Mouse (Mus musculus) liver, embryonic 14.5 days (tissue): ENCODE data around the gene Ptprn. TPM values are rescaled to one million over a fixed set of nuclear protein-coding genes. Genes with fewer than 3 reads are reported as not detected.

ENCODE experiments used
- ATAC-seq: fragments of 200-750 bp; cut with Nextera tagmentation; 2 replicates; pipeline ENCODE4 v1.8.0; 2017; ENCODE audit warnings: moderate number of reproducible peaks, mild to moderate bottlenecking, moderate library complexity; ENCODE audit not compliant: insufficient read depth
- DNase-seq, 3 experiments: peaks; one replicate each; pipeline ENCODE4 v3.0.0-alpha.2; 2012 to 2013; ENCODE audit warnings: low read depth in 3 of 3, low spot score in 3 of 3
- H3K27ac ChIP-seq: fragments of 300-500 bp; sonication (generic); 2 replicates; pipeline ENCODE4 v1.5.1; 2014; ENCODE audit warnings: moderate library complexity, mild to moderate bottlenecking, control low read depth, inconsistent platforms
- H3K27me3 ChIP-seq: fragments of 300-500 bp; sonication (generic); 2 replicates; pipeline ENCODE4 v1.6.1; 2014; ENCODE audit warnings: mild to moderate bottlenecking, low read length, moderate library complexity; ENCODE audit not compliant: control insufficient read depth, insufficient read depth
- H3K36me3 ChIP-seq: fragments of 300-500 bp; sonication (generic); replicated peaks from 2 replicates; pipeline ENCODE4 v1.6.1; 2014; ENCODE audit warnings: low read depth; ENCODE audit not compliant: control insufficient read depth, insufficient read depth
- H3K4me1 ChIP-seq, 2 experiments: fragments of 200-500 bp in 1 of 2; fragments of 300-500 bp in 1 of 2; sonication (generic) in 1 of 2; replicated peaks; 2 replicates each; pipeline ENCODE4 v1.6.1; 2012 to 2014; ENCODE audit warnings: antibody characterized with exemption in 1 of 2, inconsistent platforms in 1 of 2, low read length in 1 of 2; ENCODE audit not compliant: control insufficient read depth in 2 of 2, insufficient read depth in 2 of 2
- H3K4me2 ChIP-seq: fragments of 300-500 bp; sonication (generic); 2 replicates; pipeline ENCODE4 v1.6.1; 2014; ENCODE audit warnings: low read depth, mild to moderate bottlenecking, control low read depth, moderate library complexity
- H3K4me3 ChIP-seq, 2 experiments: fragments of 200-500 bp in 1 of 2; fragments of 300-500 bp in 1 of 2; sonication (generic) in 1 of 2; 2 replicates each; pipeline ENCODE4 v1.5.1; 2012 to 2014; ENCODE audit warnings: low read depth in 2 of 2, low read length in 2 of 2, mild to moderate bottlenecking in 2 of 2, control low read depth in 1 of 2, inconsistent platforms in 1 of 2, moderate library complexity in 1 of 2; ENCODE audit not compliant: insufficient read depth in 1 of 2
- H3K9ac ChIP-seq: fragments of 300-500 bp; sonication (generic); replicated peaks from 2 replicates; pipeline ENCODE4 v1.6.1; 2014; ENCODE audit warnings: mild to moderate bottlenecking, control low read depth, moderate library complexity
- H3K9me3 ChIP-seq: fragments of 300-500 bp; sonication (generic); 2 replicates; pipeline ENCODE4 v1.6.1; 2016; ENCODE audit warnings: low read length, mixed read lengths; ENCODE audit not compliant: control insufficient read depth
- CTCF ChIP-seq: IDR thresholded peaks from 2 replicates; pipeline ENCODE4 v1.5.1; 2016; ENCODE audit warnings: antibody characterized with exemption, low read depth, control low read depth
- EP300 ChIP-seq: IDR thresholded peaks from 2 replicates; pipeline ENCODE4 v1.6.1; 2016; ENCODE audit warnings: antibody characterized with exemption, low read depth
- WGBS: fragments of 180-500 bp; shearing (Covaris S2); extraction: QIAGEN DNeasy Blood & Tissue Kit; methylation state at CpG from one replicate; pipeline ENCODE4 v1.1.7; 2014; ENCODE audit not compliant: insufficient replicate concordance; 5-methylcytosine and 5-hydroxymethylcytosine counted together
- polyA plus RNA-seq, 2 experiments: library from polyadenylated mRNA; depleted of rRNA in 1 of 2; stranded (reverse) in 1 of 2; unstranded in 1 of 2; fragments of >200 nt; fragmentation: Nextera tagmentation in 1 of 2; extraction: Ambion mirVana in 1 of 2; gene quantifications; 2 replicates each; pipeline versions ENCODE4 v1.2.1 to v1.2.3; 2012 to 2014

Ptprn gene
- polyA plus RNA-seq, 2 experiments: 0.17 to 0.26 TPM

GRCm38 (mm10) chr1:75292476-75293330 lies 28.4 kb upstream of the Ptprn start:
- H3K36me3 ChIP-seq: no peaks in the 10 kb centered on the region
- no peaks in the 10 kb centered on the region for H3K27me3 ChIP-seq
- DNase-seq (no peak), ATAC-seq (no peak)
- H3K9ac ChIP-seq: no peak overlapping the region
- no peaks in the 10 kb centered on the region for H3K4me1 ChIP-seq
- H3K27ac ChIP-seq: no peak overlapping the region
- WGBS: 39% methylated on average over 12 of the region's 12 CpGs
- H3K4me2 ChIP-seq: no peak overlapping the region
- H3K9me3 ChIP-seq: no peaks in the 10 kb centered on the region
- no peak overlapping the region for H3K4me3 ChIP-seq
- TF ChIP-seq EP300 (no peak), CTCF (no peak)

DNA sequence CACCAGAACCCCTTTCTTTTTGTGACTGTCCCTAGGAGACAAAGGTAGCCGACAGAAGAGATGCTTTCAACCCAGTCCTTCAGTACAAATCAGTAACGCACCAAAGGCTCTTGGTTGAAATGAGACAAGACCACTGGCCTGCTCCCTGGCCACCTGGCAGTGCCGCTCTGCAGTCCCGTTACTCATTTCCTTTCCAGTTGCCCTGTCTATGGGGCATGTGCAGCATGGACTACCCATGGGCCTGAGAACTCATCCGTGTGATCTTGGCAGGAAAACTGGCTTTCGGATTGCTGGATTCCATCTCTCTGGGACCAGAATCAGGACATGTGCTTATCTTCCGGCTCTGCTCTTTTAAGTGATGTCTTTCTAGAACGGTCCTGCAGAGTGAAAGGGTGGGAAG lies 27.0 kb upstream of the Ptprn start:
- Histone ChIP-seq H3K36me3 (no peaks in the 10 kb centered on the region), H3K27ac (no peak overlapping the region), H3K4me1 (no peaks in the 10 kb centered on the region), H3K27me3 (no peaks in the 10 kb centered on the region), H3K9me3 (no peaks in the 10 kb centered on the region), H3K4me2 (no peak overlapping the region), H3K4me3 (no peak overlapping the region), H3K9ac (no peak overlapping the region)
- no peak for DNase-seq
- TF ChIP-seq CTCF (no peak), EP300 (no peak)
- 66% methylated on average over 8 of the region's 8 CpGs for WGBS
- ATAC-seq: no peak

- Histone ChIP-seq H3K36me3 (no peaks in the 10 kb centered on the region), H3K9me3 (no peaks in the 10 kb centered on the region), H3K27me3 (no peaks in the 10 kb centered on the region), H3K27ac (no peak overlapping the region), H3K4me3 (no peak overlapping the region), H3K9ac (no peak overlapping the region), H3K4me2 (no peak overlapping the region), H3K4me1 (no peaks in the 10 kb centered on the region)
- TF ChIP-seq EP300 (no peak), CTCF (peak; percentile 14; the same call in 1 of the 2 replicates)
- ATAC-seq (no peak), DNase-seq (no peak)
These were observed 26.3 kb upstream of the Ptprn start for GRCm38 (mm10) chr1:75290582-75290981.

DNA sequence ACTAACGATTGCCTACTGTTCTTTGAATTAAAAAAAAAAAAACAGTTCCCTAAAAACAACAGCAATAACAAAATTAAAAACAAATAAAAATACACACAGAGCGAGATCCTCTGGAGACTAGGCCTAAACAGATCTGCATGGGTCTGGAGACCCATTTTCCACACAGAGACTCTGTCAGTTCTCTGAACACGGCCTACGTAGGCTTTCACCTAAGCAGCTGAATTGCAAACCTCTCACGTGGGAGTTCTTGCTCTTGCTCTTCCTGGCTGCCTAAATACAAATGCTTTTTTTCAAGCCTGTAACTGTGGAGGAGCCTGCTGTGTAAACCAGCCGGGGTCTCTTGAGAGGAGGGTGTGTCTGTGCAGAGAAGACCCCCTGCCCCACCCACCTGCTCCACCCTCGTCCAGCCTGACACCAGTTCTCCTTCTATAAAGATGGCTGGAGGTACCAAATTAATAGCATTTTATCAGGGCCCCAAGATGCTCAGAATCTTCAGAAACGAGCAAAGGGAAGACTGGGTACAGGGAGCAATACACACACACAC lies 25.7 kb upstream of the Ptprn start:
- no peak overlapping the region for H3K9ac ChIP-seq
- H3K4me2 ChIP-seq: no peak overlapping the region
- no peak overlapping the region for H3K4me3 ChIP-seq
- no peaks in the 10 kb centered on the region for H3K27me3 ChIP-seq
- no peaks in the 10 kb centered on the region for H3K36me3 ChIP-seq
- no peak overlapping the region for H3K27ac ChIP-seq
- no peak for TF ChIP-seq CTCF
- no peak for TF ChIP-seq EP300
- WGBS: 53% methylated on average over 8 of the region's 8 CpGs
- DNase-seq (no peak), ATAC-seq (no peak)
- no peaks in the 10 kb centered on the region for H3K9me3 ChIP-seq
- no peaks in the 10 kb centered on the region for H3K4me1 ChIP-seq

- H3K36me3 ChIP-seq: no peaks in the 10 kb centered on the region
- no peak overlapping the region for H3K4me2 ChIP-seq
- H3K27ac ChIP-seq: no peak overlapping the region
- H3K4me3 ChIP-seq: no peak overlapping the region
- no peaks in the 10 kb centered on the region for H3K27me3 ChIP-seq
- H3K9ac ChIP-seq: no peak overlapping the region
- DNase-seq (no peak), ATAC-seq (no peak)
- H3K4me1 ChIP-seq: no peaks in the 10 kb centered on the region
- WGBS: 24% methylated on average over 7 of the region's 7 CpGs
- TF ChIP-seq EP300 (no peak), CTCF (no peak)
- no peaks in the 10 kb centered on the region for H3K9me3 ChIP-seq
These were observed 25.1 kb upstream of the Ptprn start for GRCm38 (mm10) chr1:75289376-75289775.
